Mouse (Mus musculus) left cerebral cortex, adult 8-10 months (tissue): ENCODE data around the gene Chml. TPM values are rescaled to one million over a fixed set of nuclear protein-coding genes. Genes with fewer than 3 reads are reported as not detected.

ENCODE experiments used
- DNase-seq, 2 experiments: peaks; one replicate each; pipeline ENCODE4 v3.0.0; 2022; ENCODE audit warnings: low spot score in 2 of 2
- total RNA-seq, 4 experiments: library from RNA; stranded (reverse); gene quantifications; 2 replicates each; pipeline ENCODE4 v1.2.4; 2022

The Chml gene
- total RNA-seq, 4 experiments from 2014 or later, result 8.9 to 9.5 (median 9.2) TPM

DNA sequence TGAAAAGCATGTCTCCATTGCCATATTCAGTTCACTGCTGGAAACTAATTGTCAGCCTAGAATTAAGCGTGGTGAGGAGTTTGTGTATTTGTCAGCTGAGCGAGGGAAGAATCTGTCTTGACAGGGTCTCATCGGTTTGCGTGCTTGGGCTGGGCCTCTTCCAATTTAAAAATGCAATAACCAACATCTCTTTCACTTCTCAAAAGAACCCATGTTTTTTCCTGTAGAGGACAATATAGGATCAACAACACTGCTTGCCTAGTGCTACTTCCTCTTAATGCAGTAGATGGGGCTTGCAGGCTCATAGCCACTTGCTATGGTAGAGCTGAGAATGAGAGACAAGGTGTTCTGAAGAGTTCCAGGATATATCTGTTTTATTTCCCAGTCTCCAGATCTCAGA lies 32.8 kb downstream of the Chml start:
- DNase-seq, result no peak

DNA sequence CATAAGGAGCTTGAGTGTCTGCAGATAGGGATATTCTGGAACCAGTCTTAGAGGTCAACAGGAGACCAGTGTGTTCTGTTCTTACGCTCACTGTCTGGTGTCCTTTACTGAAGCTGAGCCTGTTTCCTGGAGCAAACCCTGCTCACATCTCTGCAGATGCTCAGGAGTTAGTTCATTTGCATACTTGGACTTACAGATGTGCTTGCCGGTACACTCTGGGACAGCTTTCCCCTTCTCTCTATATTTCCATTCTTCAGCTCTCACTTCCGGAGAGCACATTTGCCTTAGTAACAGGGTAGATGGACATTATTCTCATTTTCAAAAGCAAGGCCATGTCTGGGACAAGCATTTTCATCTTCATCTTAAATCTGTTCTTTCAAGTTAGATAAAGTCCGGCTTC lies 44.1 kb downstream of the Chml start:
- no peak for DNase-seq

DNA sequence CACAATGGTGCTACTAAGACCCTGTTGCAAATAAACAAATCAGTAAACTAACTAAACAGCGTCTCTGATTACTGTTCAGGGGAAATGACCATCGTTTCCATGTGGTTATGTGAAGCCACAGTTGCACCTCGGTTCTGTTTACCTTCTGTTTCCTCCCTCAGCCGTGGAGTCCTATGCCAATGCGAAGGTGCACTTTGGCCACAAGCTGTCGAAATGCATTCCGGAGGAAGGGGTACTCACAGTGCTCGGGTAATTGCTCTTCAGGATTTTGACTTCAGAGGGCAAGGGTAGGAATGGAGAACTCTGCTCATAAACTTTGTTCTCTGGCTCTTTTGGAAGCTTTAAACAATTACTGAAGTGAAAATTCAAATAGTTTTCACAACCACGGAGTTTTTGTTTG lies 45.7 kb downstream of the Chml start:
- no peak for DNase-seq

DNA sequence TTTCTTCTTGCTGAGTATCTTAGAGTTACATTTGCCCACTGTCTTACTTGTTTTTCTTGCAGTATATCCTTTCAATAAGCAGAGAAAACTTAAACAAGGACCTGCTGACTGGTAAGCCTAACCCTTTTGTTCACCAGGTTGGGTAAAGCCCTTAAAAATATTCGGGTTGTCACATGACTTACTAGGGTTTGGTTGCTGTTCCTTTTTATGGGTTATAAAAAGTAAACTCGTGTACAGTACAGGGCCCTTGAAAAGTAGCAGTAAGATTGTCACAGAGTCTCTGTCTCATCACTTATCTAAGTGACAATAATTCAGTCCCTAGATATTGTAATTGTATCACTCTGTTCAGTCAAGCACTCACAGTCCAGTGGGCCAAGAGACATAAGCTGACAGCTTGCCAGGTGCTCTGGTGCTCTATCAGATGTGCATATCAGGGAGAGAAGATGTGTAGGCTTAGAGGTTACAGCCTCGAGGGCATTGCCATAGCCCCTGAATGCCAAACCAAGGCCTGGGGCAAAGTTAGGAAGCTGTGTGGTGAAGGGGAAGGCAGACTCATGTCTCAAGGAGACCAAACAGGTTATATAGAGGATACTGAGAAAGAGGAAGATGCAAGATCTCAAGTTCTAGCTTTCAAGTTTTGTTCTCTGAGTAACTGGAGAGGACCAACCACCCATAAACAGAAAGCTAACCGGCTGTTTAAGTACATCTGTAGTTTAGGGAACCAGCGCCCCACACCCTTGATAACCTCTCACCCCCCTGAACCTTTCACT lies 49.0 kb downstream of the Chml start:
- DNase-seq, result no peak

DNA sequence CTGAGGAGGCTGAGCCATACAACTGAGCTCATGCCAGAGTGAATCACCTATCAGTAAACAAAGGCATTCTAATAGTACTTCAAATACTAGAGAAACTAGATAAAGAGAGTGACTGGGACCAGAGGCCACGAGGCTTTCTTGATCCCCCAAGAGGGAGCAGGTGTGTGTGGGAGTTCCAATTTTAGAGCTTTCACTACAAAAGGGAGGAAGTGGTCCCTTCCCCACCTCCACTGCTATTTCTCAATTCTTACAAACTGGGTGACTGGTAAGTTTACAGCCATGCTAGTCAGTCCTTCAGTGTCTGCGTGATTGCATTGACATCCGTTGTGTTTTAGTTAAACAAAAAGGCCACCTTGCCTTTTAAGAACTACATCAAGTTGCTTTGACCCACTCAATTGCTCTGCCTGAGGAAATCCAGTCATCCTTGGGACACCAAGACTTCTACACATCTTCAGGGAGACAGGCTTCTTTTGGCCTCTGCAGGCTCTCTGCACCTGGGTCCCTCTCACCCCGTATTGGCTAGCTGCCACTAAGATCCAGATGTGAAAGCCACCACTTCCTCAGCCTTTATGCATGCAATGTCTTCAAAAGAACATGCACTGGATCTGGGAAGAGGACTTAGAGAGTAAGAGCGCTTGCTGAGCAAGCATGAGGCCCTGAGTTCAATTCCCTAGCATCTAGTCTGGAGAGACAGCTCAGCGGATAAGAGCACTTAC lies 52.1 kb downstream of the Chml start:
- no peak for DNase-seq

DNA sequence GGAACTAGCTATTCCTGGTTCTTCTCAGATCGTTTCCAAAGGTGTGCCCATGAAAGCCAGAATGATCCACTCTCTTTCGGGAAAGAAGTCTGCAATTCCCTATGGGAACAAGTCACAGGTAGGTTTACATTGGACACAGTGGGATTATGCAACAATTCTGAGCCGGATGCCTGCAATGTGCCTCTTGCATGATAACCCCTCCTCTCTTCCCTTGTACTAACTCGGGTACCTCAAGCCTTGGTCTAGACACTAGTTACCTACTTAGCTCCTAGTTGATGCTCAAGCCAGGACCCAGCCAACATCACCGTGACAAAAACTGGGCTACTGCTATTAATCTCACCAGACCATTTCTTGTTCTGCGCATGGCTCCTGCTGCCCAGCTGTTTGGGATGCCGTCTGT lies 53.6 kb downstream of the Chml start:
- DNase-seq, result no peak

DNA sequence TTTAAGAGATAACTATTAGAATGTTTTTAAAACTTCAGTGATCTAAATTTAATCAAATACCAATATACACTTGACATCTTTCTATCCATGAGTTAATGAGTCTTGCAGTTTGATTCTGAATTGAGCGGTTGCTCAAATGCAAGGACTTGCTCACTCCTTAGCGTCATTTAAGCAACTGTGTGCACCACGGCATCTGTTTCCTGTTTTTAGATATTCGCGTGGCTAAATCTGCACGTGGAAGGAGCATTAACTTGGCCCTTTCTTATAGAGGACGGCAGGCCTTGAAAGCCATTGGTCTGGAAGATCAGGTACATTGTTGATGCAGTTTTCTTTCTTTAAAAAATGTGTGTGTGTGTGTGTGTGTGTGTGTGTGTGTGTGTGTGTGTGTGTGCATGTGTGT lies 55.0 kb downstream of the Chml start:
- DNase-seq, result no peak

DNA sequence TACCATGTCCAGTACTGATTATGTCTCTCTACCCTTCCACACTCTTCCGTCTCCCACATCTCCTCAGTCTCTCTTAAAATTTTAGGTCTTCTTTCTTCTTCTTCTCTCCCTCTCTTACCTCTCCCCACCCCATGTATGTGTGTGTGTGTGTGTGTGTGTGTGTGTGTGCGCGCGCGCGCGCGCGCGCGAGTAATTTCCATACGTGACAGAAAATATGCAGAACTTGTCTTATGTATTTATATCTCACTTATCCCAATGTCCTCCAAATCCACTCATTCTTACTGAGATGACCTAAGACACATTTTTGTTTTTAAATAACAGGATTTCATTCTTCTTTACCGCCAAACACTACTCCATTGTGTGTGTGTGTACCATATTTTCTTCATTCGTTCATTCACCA lies 60.2 kb downstream of the Chml start:
- DNase-seq, result no peak

Other genes starting within 250 kb of the Chml start
- 100 to 1,000 TPM in 2 of 4 experiments, 10 to 100 TPM in 2; 96.2 to 115 (median 103) TPM for gene Rgs7, start 200.4 kb downstream of the Chml start, total RNA-seq
- 1 to 10 TPM in 1 of 4 experiments, not detected in 3; 1.1 TPM for gene Kmo, start 72.5 kb downstream of the Chml start, total RNA-seq
- gene Fh1, start 67.3 kb downstream of the Chml start, total RNA-seq, result 10 to 100 TPM; 78.8 to 96.0 (median 86.8) TPM
- gene Opn3, start 125 bp downstream of the Chml start, total RNA-seq, result 1 to 10 TPM; 4.9 to 5.8 (median 5.5) TPM
- not detected for gene Wdr64, start 5.7 kb upstream of the Chml start, total RNA-seq
- gene Exo1, start 187.7 kb upstream of the Chml start, total RNA-seq, result 1 to 10 TPM in 3 of 4 experiments, under 1 TPM in 1; 0.89 to 4.6 (median 1.2) TPM
- not detected for gene Gm38100, start 227.4 kb upstream of the Chml start, total RNA-seq